16 mouse cellular contexts compared by ENCODE assay signal in genomic region chr11:32196727-32197126, GRCm38 (mm10). TPM values are rescaled to one million over a fixed set of nuclear protein-coding genes. Genes with fewer than 3 reads are reported as not detected.
DNase-seq lines count a peak whose midpoint lies in the region.
"Had no signal": no experiment of that assay in that cellular context is flagged by ENCODE, and none has a peak within 500 bp of the region (broad histone marks: within the 10 kb centered on the region; RNA-seq: fewer than 3 reads in every experiment).

No protein-coding gene starts in this region.

- peak; percentile 2 for DNase-seq in gastrocnemius, postnatal 10 days
- DNase-seq in gastrocnemius, postnatal 36 days, result no peak
- DNase-seq in kidney, postnatal 10 days, result peak; percentile 4
- DNase-seq in kidney, postnatal 4 days, result no peak
- peak; percentile 2 for DNase-seq in urinary bladder, postnatal 10 days (ENCODE audit: low spot score)
- no peak for DNase-seq in urinary bladder, postnatal 36 days (ENCODE audit: low spot score in 2 of 2)
- DNase-seq in B cell, adult 2 months, result no peak
- DNase-seq: adrenal gland, postnatal 10 days; cerebellum, adult 18-20 months; cerebellum, adult 9-11 months; cerebellum, postnatal 36 days; gastrocnemius, postnatal 25 days; heart, adult 18-20 months had no signal

- intact Hi-C loops in gastrocnemius, postnatal 36 days (cut with DNase I), result no loop called here

RNA-seq across cellular contexts. Expression of gene Il9r, which starts 3.4 kb away (rescaled TPM):
- not detected for total RNA-seq in gastrocnemius, postnatal 10 days (2021)
- not detected for total RNA-seq in gastrocnemius, postnatal 36 days (2021)
- total RNA-seq: gastrocnemius, adult 18-20 months; gastrocnemius, postnatal 25 days; heart, postnatal 25 days; hindbrain, postnatal 0 days had no signal

RNA-seq across cellular contexts. Expression of gene Snrnp25, which starts 8.5 kb away (rescaled TPM):
- total RNA-seq in gastrocnemius, postnatal 10 days (2021), result 1 to 10 TPM; 7.6 to 8.6 TPM
- 10 to 100 TPM in 1 of 2 experiments, 1 to 10 TPM in 1; 9.8 to 10.7 TPM for total RNA-seq in gastrocnemius, postnatal 36 days (2021)

RNA-seq across cellular contexts. Expression of gene Rhbdf1, which starts 25.4 kb away (rescaled TPM):
- 10 to 100 TPM; 26.3 to 35.3 TPM for total RNA-seq in gastrocnemius, postnatal 10 days (2021)
- total RNA-seq in gastrocnemius, postnatal 36 days (2021), result 10 to 100 TPM; 15.6 to 19.5 TPM

RNA-seq across cellular contexts. Expression of gene Mpg, which starts 29.6 kb away (rescaled TPM):
- 10 to 100 TPM; 11.2 to 14.3 TPM for total RNA-seq in gastrocnemius, postnatal 10 days (2021)
- total RNA-seq in gastrocnemius, postnatal 36 days (2021), result 1 to 10 TPM; 4.5 to 5.0 TPM

Comparison
In these comparisons a context has a peak if more than half of its experiments do, and no peak if none do; other contexts are left out.
1. DNase-seq: peak in gastrocnemius, postnatal 10 days (single experiment), kidney, postnatal 10 days (single experiment) and urinary bladder, postnatal 10 days (single experiment); none in gastrocnemius, postnatal 36 days (0 of 2), kidney, postnatal 4 days (0 of 2), urinary bladder, postnatal 36 days (0 of 2) and B cell, adult 2 months (0 of 2).